Mouse (Mus musculus): ENCODE measurements around the gene Wfdc11. TPM values are rescaled to one million over a fixed set of nuclear protein-coding genes. Genes with fewer than 3 reads are reported as not detected.

Wfdc11 gene
- polyA plus RNA-seq, 1 experiment from 2014 or later, result not detected

DNA sequence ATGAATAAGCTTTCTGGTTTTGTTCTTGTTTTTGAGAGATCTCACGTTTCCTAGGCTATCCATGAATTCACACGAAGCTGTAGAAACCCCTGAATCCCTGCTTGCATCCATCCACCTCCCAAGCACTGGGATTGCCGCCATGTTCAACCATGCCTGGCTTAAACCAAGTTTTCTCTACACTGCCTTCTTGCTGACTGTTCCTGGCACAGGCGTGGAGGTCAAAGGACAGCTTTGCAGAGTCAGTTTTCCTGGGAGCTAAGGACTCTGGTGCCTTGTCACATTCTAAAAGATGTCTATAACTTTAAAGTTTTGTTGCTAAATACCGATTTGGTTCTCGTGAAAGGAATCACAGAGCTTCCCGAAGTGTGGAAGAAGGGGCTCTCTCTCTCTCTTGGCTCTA, 9.0 kb downstream of the Wfdc11 start:
- H3K27ac ChIP-seq (ENCODE audit: low read depth, low read length), result no peak overlapping the region
- no peak overlapping the region for H3K9ac ChIP-seq (ENCODE audit: low read depth, low read length)
- H3K4me2 ChIP-seq, result no peak overlapping the region
- no peaks in the 10 kb centered on the region for H3K4me1 ChIP-seq (ENCODE audit: control insufficient read depth, insufficient read depth, low read length)
- H3K4me3 ChIP-seq (ENCODE audit: low read depth, low read length), result no peak overlapping the region
- H3K27me3 ChIP-seq (ENCODE audit: control insufficient read depth, insufficient read depth, low read length), result no peaks in the 10 kb centered on the region
- ATAC-seq (replicated peaks; ENCODE audit: insufficient number of reproducible peaks, low FRiP score, low TSS enrichment), result no peak
- 79% methylated on average over 7 of the region's 7 CpGs for WGBS (ENCODE audit: insufficient replicate concordance)
- H3K9me3 ChIP-seq (replicated peaks; ENCODE audit: control insufficient read depth, low read length), result 0 out of 2 replicates have a peak, but pooled peaks cover 3% of the 10 kb centered on the region
- no peaks in the 10 kb centered on the region for H3K36me3 ChIP-seq (ENCODE audit: control insufficient read depth, insufficient read depth, low read length)

DNA sequence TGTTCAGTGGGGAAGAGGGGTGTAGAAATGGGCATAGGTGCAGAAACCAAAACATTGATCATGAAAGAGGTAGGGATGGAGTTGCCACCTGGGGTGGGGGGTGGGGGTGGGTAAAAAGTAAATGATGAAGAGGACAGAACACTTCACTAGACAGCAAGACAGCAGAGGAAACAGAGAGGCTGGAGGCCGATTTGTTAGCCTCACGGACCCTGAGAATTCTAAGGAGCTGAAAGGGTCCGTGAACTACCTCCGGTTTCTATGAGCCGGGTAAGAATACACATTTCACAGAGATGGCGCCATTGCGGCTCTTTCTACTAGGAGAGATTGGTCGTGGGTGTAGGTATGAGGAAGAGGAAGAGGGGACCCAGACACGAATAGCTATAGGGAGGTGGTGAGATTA, 17.4 kb downstream of the Wfdc11 start, which contains the start of gene Wfdc9:
Gene Wfdc9, minus strand, starts transcription at position 101 of the 400 bp plus-strand sequence.
- H3K27ac ChIP-seq (ENCODE audit: low read depth, low read length), result no peak within 1 kb of the TSS
- H3K9me3 ChIP-seq (replicated peaks; ENCODE audit: control insufficient read depth, low read length), result no peaks in the 10 kb centered on the region
- 70% methylated on average over 9 of the region's 9 CpGs for WGBS (ENCODE audit: insufficient replicate concordance)
- H3K36me3 ChIP-seq (ENCODE audit: control insufficient read depth, insufficient read depth, low read length), result no peaks in the 10 kb centered on the region
- no peak within 1 kb of the TSS for H3K9ac ChIP-seq (ENCODE audit: low read depth, low read length)
- H3K4me1 ChIP-seq (ENCODE audit: control insufficient read depth, insufficient read depth, low read length), result no peaks in the 10 kb centered on the region
- no peak within 1 kb of the TSS for H3K4me2 ChIP-seq
- H3K4me3 ChIP-seq (ENCODE audit: low read depth, low read length), result no peak within 1 kb of the TSS
- ATAC-seq (replicated peaks; ENCODE audit: insufficient number of reproducible peaks, low FRiP score, low TSS enrichment), result no peak
- 0 out of 2 replicates have a peak, but pooled peaks cover 6% of the 10 kb centered on the region for H3K27me3 ChIP-seq (ENCODE audit: control insufficient read depth, insufficient read depth, low read length)

DNA sequence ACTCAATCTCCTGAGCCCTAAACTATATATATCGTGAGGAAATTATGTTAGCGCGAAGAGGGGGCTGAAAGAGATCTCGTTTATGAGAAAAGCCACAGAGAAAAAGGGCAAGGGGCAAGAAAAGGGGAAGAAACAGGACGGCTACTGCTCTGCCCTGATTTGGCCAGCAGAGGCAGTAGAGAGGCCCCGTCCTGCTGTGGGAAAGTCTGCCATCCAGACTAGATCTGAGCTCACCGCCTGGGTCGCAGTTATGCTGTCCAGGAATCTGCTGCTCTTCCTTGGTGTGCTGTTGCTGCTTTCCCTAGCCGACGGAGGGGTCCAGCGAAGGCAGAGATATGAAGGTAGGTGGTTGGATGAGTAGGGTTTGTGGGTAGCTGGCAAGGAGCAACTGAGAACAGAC, 18.0 kb downstream of the Wfdc11 start, which contains the start of gene Wfdc10:
Gene Wfdc10, plus strand, starts transcription at position 189 of the 400 bp plus-strand sequence.
- no peak within 1 kb of the TSS for H3K4me3 ChIP-seq (ENCODE audit: low read depth, low read length)
- WGBS (ENCODE audit: insufficient replicate concordance), result 13% methylated on average over 11 of the region's 11 CpGs
- ATAC-seq (replicated peaks; ENCODE audit: insufficient number of reproducible peaks, low FRiP score, low TSS enrichment), result no peak
- no peaks in the 10 kb centered on the region for H3K9me3 ChIP-seq (replicated peaks; ENCODE audit: control insufficient read depth, low read length)
- H3K27me3 ChIP-seq (ENCODE audit: control insufficient read depth, insufficient read depth, low read length), result 0 out of 2 replicates have a peak, but pooled peaks cover 6% of the 10 kb centered on the region
- no peak within 1 kb of the TSS for H3K27ac ChIP-seq (ENCODE audit: low read depth, low read length)
- no peaks in the 10 kb centered on the region for H3K36me3 ChIP-seq (ENCODE audit: control insufficient read depth, insufficient read depth, low read length)
- no peak within 1 kb of the TSS for H3K9ac ChIP-seq (ENCODE audit: low read depth, low read length)
- H3K4me2 ChIP-seq, result no peak within 1 kb of the TSS
- H3K4me1 ChIP-seq (ENCODE audit: control insufficient read depth, insufficient read depth, low read length), result no peaks in the 10 kb centered on the region

DNA sequence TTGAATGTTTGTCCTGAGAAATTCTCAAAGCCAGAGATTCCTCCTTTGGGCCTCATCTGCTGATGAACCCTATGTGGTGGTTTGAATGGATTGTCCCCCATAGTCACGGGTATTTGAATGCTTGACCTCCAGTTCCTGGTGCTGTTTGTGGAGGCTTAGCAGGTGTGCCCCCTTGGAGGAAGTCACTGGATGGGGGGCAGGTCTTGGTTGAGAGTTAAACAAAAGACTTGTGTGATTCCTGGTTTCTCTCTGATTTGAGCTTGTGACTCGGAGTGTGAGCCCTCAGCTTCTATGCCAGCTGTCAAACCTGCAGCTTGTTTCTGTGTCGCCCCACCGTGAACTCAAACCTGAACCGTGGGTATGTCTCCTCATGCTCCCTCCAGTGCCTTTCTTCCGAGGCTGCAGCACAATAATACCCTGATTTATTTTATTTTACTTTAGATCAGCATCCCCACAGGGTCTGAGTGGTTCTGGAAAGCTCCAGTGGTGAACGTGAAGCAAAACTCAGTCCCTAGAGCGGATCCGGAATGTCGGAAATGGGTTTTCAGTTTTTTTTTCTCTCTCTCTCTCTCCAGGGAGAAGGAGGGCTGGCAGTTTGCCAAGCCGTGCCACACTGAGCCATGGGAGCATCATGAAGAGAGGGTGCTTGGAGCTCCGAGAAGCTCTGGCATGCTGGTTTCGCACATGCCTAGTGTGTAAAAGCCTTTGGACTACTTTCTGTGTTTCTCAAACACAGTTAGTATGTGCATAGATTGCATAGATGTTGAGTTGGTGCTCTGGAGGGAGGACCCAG, 31.8 kb downstream of the Wfdc11 start:
- Histone ChIP-seq H3K27ac (ENCODE audit: low read depth, low read length) (no peak overlapping the region), H3K4me1 (ENCODE audit: control insufficient read depth, insufficient read depth, low read length) (no peaks in the 10 kb centered on the region), H3K9me3 (replicated peaks; ENCODE audit: control insufficient read depth, low read length) (no peaks in the 10 kb centered on the region), H3K4me3 (ENCODE audit: low read depth, low read length) (no peak overlapping the region), H3K27me3 (ENCODE audit: control insufficient read depth, insufficient read depth, low read length) (no peaks in the 10 kb centered on the region), H3K36me3 (ENCODE audit: control insufficient read depth, insufficient read depth, low read length) (no peaks in the 10 kb centered on the region), H3K9ac (ENCODE audit: low read depth, low read length) (no peak overlapping the region), H3K4me2 (no peak overlapping the region)
- WGBS (ENCODE audit: insufficient replicate concordance), result 80% methylated on average over 13 of the region's 13 CpGs
- no peak for ATAC-seq (replicated peaks; ENCODE audit: insufficient number of reproducible peaks, low FRiP score, low TSS enrichment)

DNA sequence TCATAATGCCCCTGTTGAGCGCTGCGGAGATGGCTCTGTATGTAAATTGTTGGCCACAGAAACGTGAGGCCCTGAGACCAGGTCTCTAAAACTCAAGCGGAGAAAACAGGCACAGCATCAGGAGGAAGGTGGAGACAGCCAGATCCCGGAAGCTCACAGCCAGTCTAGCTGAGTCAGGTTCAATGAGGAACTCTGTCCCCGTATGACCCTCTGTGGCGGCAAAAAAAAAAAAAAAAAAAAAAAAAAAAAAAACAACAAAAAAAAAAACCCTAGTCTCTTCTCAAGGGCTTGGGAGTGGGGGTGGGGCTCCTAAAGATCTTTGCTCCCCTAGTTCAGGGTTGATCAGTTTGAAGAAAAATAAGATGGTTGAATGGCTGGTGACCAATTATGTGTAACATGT, 32.8 kb downstream of the Wfdc11 start:
- no peaks in the 10 kb centered on the region for H3K4me1 ChIP-seq (ENCODE audit: control insufficient read depth, insufficient read depth, low read length)
- H3K9me3 ChIP-seq (replicated peaks; ENCODE audit: control insufficient read depth, low read length), result no peaks in the 10 kb centered on the region
- no peak overlapping the region for H3K9ac ChIP-seq (ENCODE audit: low read depth, low read length)
- H3K27me3 ChIP-seq (ENCODE audit: control insufficient read depth, insufficient read depth, low read length), result no peaks in the 10 kb centered on the region
- no peaks in the 10 kb centered on the region for H3K36me3 ChIP-seq (ENCODE audit: control insufficient read depth, insufficient read depth, low read length)
- H3K4me3 ChIP-seq (ENCODE audit: low read depth, low read length), result no peak overlapping the region
- ATAC-seq (replicated peaks; ENCODE audit: insufficient number of reproducible peaks, low FRiP score, low TSS enrichment), result no peak
- H3K27ac ChIP-seq (ENCODE audit: low read depth, low read length), result no peak overlapping the region
- H3K4me2 ChIP-seq, result no peak overlapping the region
- WGBS (ENCODE audit: insufficient replicate concordance), result 58% methylated on average over 7 of the region's 7 CpGs

DNA sequence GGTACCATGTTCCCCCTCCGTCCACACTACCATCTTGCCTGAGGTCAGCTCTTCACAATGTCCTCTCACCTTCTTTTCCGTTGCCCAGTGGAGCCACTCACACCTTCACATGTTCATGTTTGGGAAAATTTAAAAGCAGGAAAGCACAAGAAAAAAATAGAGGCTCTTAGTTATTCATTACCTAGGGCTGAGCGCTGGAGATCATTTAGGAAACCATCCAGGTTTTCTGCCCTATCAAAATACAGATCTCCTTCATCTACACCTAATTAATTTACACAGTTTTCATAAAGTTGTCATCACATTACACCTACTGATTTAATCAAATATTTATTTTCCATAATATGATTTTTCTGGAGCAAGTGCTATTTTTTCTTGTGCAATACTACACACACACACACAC, 35.2 kb downstream of the Wfdc11 start, which contains the start of gene Wfdc16:
Gene Wfdc16, minus strand, starts transcription at position 101 of the 400 bp plus-strand sequence.
- H3K36me3 ChIP-seq (ENCODE audit: control insufficient read depth, insufficient read depth, low read length), result no peaks in the 10 kb centered on the region
- H3K4me3 ChIP-seq (ENCODE audit: low read depth, low read length), result no peak within 1 kb of the TSS
- no peaks in the 10 kb centered on the region for H3K9me3 ChIP-seq (replicated peaks; ENCODE audit: control insufficient read depth, low read length)
- H3K27ac ChIP-seq (ENCODE audit: low read depth, low read length), result no peak within 1 kb of the TSS
- no peak within 1 kb of the TSS for H3K4me2 ChIP-seq
- H3K27me3 ChIP-seq (ENCODE audit: control insufficient read depth, insufficient read depth, low read length), result no peaks in the 10 kb centered on the region
- WGBS (ENCODE audit: insufficient replicate concordance), result 77% methylated on average over 3 of the region's 3 CpGs
- no peak for ATAC-seq (replicated peaks; ENCODE audit: insufficient number of reproducible peaks, low FRiP score, low TSS enrichment)
- no peak within 1 kb of the TSS for H3K9ac ChIP-seq (ENCODE audit: low read depth, low read length)
- no peaks in the 10 kb centered on the region for H3K4me1 ChIP-seq (ENCODE audit: control insufficient read depth, insufficient read depth, low read length)

DNA sequence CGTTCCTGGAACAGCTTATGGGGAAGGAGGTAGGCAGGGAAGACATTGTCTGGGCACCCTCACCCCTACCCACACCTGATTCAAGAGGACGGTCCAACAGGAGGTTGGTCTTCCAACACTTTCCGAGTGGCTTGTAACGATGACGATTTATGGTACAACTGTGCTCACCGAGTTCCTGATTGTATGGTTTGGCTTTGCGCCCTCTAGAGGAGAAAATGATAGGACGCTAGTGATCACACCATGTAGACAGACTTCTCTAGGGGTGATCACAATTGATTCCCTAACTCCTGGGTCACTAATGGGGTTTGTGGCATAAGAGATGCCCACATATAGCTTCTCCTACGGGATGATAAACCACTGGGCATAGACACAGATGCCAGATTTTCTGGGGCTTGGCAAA, 38.6 kb downstream of the Wfdc11 start:
- H3K4me2 ChIP-seq, result no peak overlapping the region
- H3K4me3 ChIP-seq (ENCODE audit: low read depth, low read length), result no peak overlapping the region
- ATAC-seq (replicated peaks; ENCODE audit: insufficient number of reproducible peaks, low FRiP score, low TSS enrichment), result no peak
- H3K27me3 ChIP-seq (ENCODE audit: control insufficient read depth, insufficient read depth, low read length), result no peaks in the 10 kb centered on the region
- H3K36me3 ChIP-seq (ENCODE audit: control insufficient read depth, insufficient read depth, low read length), result no peaks in the 10 kb centered on the region
- no peak overlapping the region for H3K9ac ChIP-seq (ENCODE audit: low read depth, low read length)
- no peaks in the 10 kb centered on the region for H3K4me1 ChIP-seq (ENCODE audit: control insufficient read depth, insufficient read depth, low read length)
- H3K27ac ChIP-seq (ENCODE audit: low read depth, low read length), result no peak overlapping the region
- WGBS (ENCODE audit: insufficient replicate concordance), result 72% methylated on average over 9 of the region's 9 CpGs
- no peaks in the 10 kb centered on the region for H3K9me3 ChIP-seq (replicated peaks; ENCODE audit: control insufficient read depth, low read length)

DNA sequence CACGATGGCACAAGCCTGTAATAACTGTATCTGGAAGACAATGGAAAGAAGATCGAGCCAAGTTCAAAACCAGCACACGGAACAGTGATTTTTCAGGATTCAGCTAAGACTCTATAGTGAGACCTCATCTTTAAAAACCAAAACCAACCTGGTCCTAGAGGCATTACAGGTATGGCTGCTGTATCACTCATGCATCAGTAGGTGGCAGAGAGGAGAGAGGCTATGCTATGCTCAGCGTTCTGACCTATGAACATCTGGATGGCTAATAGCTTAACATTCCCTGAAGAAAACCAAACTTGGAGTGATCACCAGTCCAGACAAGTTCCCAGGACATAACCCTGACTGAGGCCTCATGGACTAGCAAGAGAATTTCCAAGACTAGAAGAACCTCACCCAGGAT, 52.1 kb downstream of the Wfdc11 start:
- ATAC-seq (replicated peaks; ENCODE audit: insufficient number of reproducible peaks, low FRiP score, low TSS enrichment), result no peak
- no peak overlapping the region for H3K4me3 ChIP-seq (ENCODE audit: low read depth, low read length)
- no peak overlapping the region for H3K4me2 ChIP-seq
- H3K36me3 ChIP-seq (ENCODE audit: control insufficient read depth, insufficient read depth, low read length), result no peaks in the 10 kb centered on the region
- H3K27me3 ChIP-seq (ENCODE audit: control insufficient read depth, insufficient read depth, low read length), result no peaks in the 10 kb centered on the region
- no peaks in the 10 kb centered on the region for H3K4me1 ChIP-seq (ENCODE audit: control insufficient read depth, insufficient read depth, low read length)
- H3K27ac ChIP-seq (ENCODE audit: low read depth, low read length), result no peak overlapping the region
- no peak overlapping the region for H3K9ac ChIP-seq (ENCODE audit: low read depth, low read length)
- 75% methylated on average over 4 of the region's 4 CpGs for WGBS (ENCODE audit: insufficient replicate concordance)
- H3K9me3 ChIP-seq (replicated peaks; ENCODE audit: control insufficient read depth, low read length), result no peaks in the 10 kb centered on the region

DNA sequence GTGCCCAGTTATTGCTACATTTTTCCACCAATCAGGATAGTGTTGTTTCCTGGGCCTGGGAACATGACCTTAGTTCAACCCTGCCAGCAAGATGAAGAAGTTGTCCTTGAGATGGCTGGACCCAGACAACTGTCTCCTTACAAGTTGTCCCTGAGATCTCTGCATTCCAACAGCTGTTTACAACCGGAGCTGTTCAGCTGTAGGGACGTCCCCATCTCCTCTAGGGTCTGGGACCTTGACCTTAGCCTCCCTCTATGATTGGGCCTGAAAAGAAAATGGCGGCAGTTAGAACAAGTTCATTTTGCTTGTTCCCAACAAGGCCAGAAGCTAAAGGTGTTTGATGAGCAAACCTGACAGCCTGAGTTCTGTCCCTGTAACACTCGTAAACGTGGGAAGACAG, 54.8 kb downstream of the Wfdc11 start:
- no peaks in the 10 kb centered on the region for H3K27me3 ChIP-seq (ENCODE audit: control insufficient read depth, insufficient read depth, low read length)
- WGBS (ENCODE audit: insufficient replicate concordance), result 75% methylated on average over 5 of the region's 5 CpGs
- H3K4me2 ChIP-seq, result no peak overlapping the region
- no peaks in the 10 kb centered on the region for H3K4me1 ChIP-seq (ENCODE audit: control insufficient read depth, insufficient read depth, low read length)
- H3K27ac ChIP-seq (ENCODE audit: low read depth, low read length), result no peak overlapping the region
- no peaks in the 10 kb centered on the region for H3K9me3 ChIP-seq (replicated peaks; ENCODE audit: control insufficient read depth, low read length)
- no peak overlapping the region for H3K4me3 ChIP-seq (ENCODE audit: low read depth, low read length)
- H3K9ac ChIP-seq (ENCODE audit: low read depth, low read length), result no peak overlapping the region
- H3K36me3 ChIP-seq (ENCODE audit: control insufficient read depth, insufficient read depth, low read length), result no peaks in the 10 kb centered on the region
- ATAC-seq (replicated peaks; ENCODE audit: insufficient number of reproducible peaks, low FRiP score, low TSS enrichment), result no peak
